Mouse (Mus musculus) brain, embryonic 14.5 days (tissue): Measurements from ENCODE around the gene Zfhx3.

Experiments used
- CTCF ChIP-seq: fragments of 200-500 bp; IDR thresholded peaks from 2 replicates; pipeline ENCODE4 v1.5.1; 2012; ENCODE audit warnings: inconsistent platforms, mild to moderate bottlenecking, moderate library complexity, borderline replicate concordance; ENCODE audit not compliant: insufficient read depth, insufficient read length; ENCODE audit errors: extremely low read depth
- POLR2A ChIP-seq: fragments of 200-500 bp; IDR thresholded peaks from 2 replicates; pipeline ENCODE4 v1.6.1; 2012; ENCODE audit warnings: mild to moderate bottlenecking, inconsistent platforms, borderline replicate concordance; ENCODE audit not compliant: poor library complexity, insufficient read depth, insufficient read length, severe bottlenecking; ENCODE audit errors: extremely low read depth

DNA sequence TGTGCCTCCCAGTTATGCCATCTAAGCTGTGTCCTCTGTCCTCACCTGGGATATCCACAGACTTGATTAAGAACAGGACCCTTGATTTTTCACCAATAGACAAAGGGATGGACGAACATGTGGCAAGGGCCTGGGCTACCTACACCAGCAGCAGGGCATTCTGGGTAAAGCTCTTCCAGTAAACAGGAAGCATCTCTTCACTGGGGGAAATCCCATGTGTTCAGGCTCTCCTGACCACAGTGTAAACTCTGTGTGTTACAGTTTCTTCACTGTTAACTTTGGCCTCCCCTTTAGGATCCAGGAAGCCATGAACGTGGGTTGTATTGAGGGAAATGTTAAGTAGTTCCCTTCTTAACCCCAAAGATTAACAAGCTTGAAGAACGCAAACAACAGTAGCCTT is 906.0 kb downstream of the Zfhx3 start:
- TF ChIP-seq POLR2A (no peak), CTCF (no peak)
